Mouse (Mus musculus): Measurements from ENCODE around the gene Dhx9. TPM values are rescaled to one million over a fixed set of nuclear protein-coding genes. Genes with fewer than 3 reads are reported as not detected.
"Not testable (repeated sequence)": the region's sequence is repeated elsewhere in the genome, so short reads cannot be mapped to it uniquely, and the experiment has no call there.

Gene Dhx9
- polyA plus RNA-seq, 1 experiment from 2014 or later, result 52.2 TPM

DNA sequence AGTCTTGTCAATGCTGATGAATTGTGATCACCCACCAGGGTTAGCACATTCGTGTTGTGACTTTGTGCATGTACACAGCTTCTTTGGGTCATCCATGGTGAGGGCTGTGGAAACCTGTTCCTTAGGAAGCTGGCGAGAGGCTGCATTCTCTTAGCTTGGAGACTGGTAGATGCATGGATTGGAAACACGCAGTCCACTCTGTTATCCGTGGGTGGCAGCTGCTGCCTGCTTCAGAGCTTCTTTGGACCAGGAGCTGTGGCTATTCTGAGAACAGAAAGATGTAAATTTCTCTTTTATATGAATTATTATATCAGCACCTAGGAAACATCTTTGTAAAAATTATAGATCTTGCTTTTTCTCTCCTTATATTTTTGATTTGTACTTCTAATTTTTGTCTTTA is 46.7 kb downstream of the Dhx9 start:
- no peaks in the 10 kb centered on the region for H3K36me3 ChIP-seq (ENCODE audit: control insufficient read depth, insufficient read depth, low read length)

DNA sequence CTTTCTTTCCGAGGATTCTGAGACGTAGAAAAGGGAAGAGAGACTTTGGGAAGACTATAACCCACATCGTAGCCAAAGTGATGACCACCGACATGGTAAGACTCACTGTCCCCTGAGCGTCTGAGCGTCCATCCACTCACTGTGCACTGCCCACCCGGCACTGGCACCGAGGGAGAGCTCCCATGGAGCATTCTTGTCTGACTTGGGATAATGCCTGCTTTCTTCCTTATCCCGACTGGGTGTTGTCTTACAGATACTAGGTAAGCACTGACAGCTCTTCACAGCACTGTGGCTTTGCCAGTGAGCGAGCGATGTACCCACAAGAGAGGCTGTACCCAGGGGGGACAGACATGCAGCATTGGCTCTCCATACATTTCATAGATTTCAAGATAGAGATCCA is 49.9 kb downstream of the Dhx9 start:
- Histone ChIP-seq H3K4me2 (replicated peaks; ENCODE audit: low read depth, low read length) (no peak overlapping the region), H3K36me3 (ENCODE audit: control insufficient read depth, insufficient read depth, low read length) (no peaks in the 10 kb centered on the region), H3K9me3 (ENCODE audit: control insufficient read depth, low read length) (no peaks in the 10 kb centered on the region), H3K27ac (ENCODE audit: low read depth, low read length) (no peak overlapping the region), H3K9ac (ENCODE audit: low read depth, low read length) (no peak overlapping the region), H3K27me3 (ENCODE audit: control insufficient read depth, insufficient read depth, low read length) (no peaks in the 10 kb centered on the region), H3K4me1 (ENCODE audit: control insufficient read depth, insufficient read depth, low read length) (no peaks in the 10 kb centered on the region), H3K4me3 (ENCODE audit: low read length) (no peak overlapping the region)
- WGBS, result 88% methylated on average over 11 of the region's 11 CpGs
- ATAC-seq (ENCODE audit: low FRiP score, low TSS enrichment), result no peak

More for the DNA sequence above, 46.7 kb downstream of the Dhx9 start:
- Histone ChIP-seq H3K9me3 (ENCODE audit: control insufficient read depth, low read length) (no peaks in the 10 kb centered on the region), H3K9ac (ENCODE audit: low read depth, low read length) (no peak overlapping the region), H3K27ac (ENCODE audit: low read depth, low read length) (no peak overlapping the region), H3K4me3 (ENCODE audit: low read length) (no peak overlapping the region), H3K27me3 (ENCODE audit: control insufficient read depth, insufficient read depth, low read length) (no peaks in the 10 kb centered on the region), H3K4me1 (ENCODE audit: control insufficient read depth, insufficient read depth, low read length) (no peaks in the 10 kb centered on the region), H3K4me2 (replicated peaks; ENCODE audit: low read depth, low read length) (no peak overlapping the region)
- 84% methylated on average over 4 of the region's 4 CpGs for WGBS
- ATAC-seq (ENCODE audit: low FRiP score, low TSS enrichment), result no peak

- Histone ChIP-seq H3K9ac (ENCODE audit: low read depth, low read length) (no peak overlapping the region), H3K36me3 (ENCODE audit: control insufficient read depth, insufficient read depth, low read length) (no peaks in the 10 kb centered on the region), H3K27me3 (ENCODE audit: control insufficient read depth, insufficient read depth, low read length) (no peaks in the 10 kb centered on the region), H3K4me2 (replicated peaks; ENCODE audit: low read depth, low read length) (no peak overlapping the region), H3K4me1 (ENCODE audit: control insufficient read depth, insufficient read depth, low read length) (no peaks in the 10 kb centered on the region), H3K27ac (ENCODE audit: low read depth, low read length) (no peak overlapping the region), H3K4me3 (ENCODE audit: low read length) (no peak overlapping the region), H3K9me3 (ENCODE audit: control insufficient read depth, low read length) (no peaks in the 10 kb centered on the region)
- 85% methylated on average over 5 of the region's 5 CpGs for WGBS
- ATAC-seq (ENCODE audit: low FRiP score, low TSS enrichment), result no peak
These were observed 53.4 kb downstream of the Dhx9 start for GRCm38 (mm10) chr1:153433851-153434589.

GRCm38 (mm10) chr1:153432329-153432728 is 55.1 kb downstream of the Dhx9 start:
- no peaks in the 10 kb centered on the region for H3K4me1 ChIP-seq (ENCODE audit: control insufficient read depth, insufficient read depth, low read length)
- H3K9me3 ChIP-seq (ENCODE audit: control insufficient read depth, low read length), result no peaks in the 10 kb centered on the region
- ATAC-seq (ENCODE audit: low FRiP score, low TSS enrichment), result no peak
- no peak overlapping the region for H3K4me3 ChIP-seq (ENCODE audit: low read length)
- no peaks in the 10 kb centered on the region for H3K36me3 ChIP-seq (ENCODE audit: control insufficient read depth, insufficient read depth, low read length)
- no peak overlapping the region for H3K9ac ChIP-seq (ENCODE audit: low read depth, low read length)
- H3K27me3 ChIP-seq (ENCODE audit: control insufficient read depth, insufficient read depth, low read length), result no peaks in the 10 kb centered on the region
- 91% methylated on average over 2 of the region's 2 CpGs for WGBS
- H3K27ac ChIP-seq (ENCODE audit: low read depth, low read length), result no peak overlapping the region
- H3K4me2 ChIP-seq (replicated peaks; ENCODE audit: low read depth, low read length), result no peak overlapping the region

- Histone ChIP-seq H3K4me1 (ENCODE audit: control insufficient read depth, insufficient read depth, low read length) (no peaks in the 10 kb centered on the region), H3K27me3 (ENCODE audit: control insufficient read depth, insufficient read depth, low read length) (no peaks in the 10 kb centered on the region), H3K9ac (ENCODE audit: low read depth, low read length) (no peak overlapping the region), H3K4me3 (ENCODE audit: low read length) (no peak overlapping the region), H3K27ac (ENCODE audit: low read depth, low read length) (no peak overlapping the region), H3K4me2 (replicated peaks; ENCODE audit: low read depth, low read length) (no peak overlapping the region), H3K36me3 (ENCODE audit: control insufficient read depth, insufficient read depth, low read length) (no peaks in the 10 kb centered on the region), H3K9me3 (ENCODE audit: control insufficient read depth, low read length) (no peaks in the 10 kb centered on the region)
- no peak for ATAC-seq (ENCODE audit: low FRiP score, low TSS enrichment)
- 81% methylated on average over 10 of the region's 10 CpGs for WGBS
These were observed 55.8 kb downstream of the Dhx9 start for GRCm38 (mm10) chr1:153431701-153432100.

DNA sequence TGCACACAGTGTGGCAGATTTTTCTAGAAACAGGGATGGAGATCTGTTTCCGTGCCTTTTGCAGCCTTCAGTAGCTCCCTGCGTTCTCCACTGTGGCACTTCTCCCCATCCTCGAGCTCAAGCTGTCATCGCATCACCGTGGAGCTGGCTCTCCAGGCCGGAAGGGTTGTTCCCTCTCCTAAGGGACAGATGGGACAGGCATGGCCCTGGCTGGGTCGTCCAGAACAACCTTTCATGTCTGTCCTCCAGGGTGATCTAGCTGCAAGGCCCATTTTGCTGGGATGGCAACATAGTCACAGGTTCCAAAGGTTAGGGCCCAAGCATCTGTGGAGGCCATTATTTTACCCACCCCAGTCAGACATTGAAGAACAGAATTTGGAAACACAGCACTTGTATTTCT is 56.3 kb downstream of the Dhx9 start:
- Histone ChIP-seq H3K27me3 (ENCODE audit: control insufficient read depth, insufficient read depth, low read length) (no peaks in the 10 kb centered on the region), H3K4me3 (ENCODE audit: low read length) (no peak overlapping the region), H3K27ac (ENCODE audit: low read depth, low read length) (no peak overlapping the region), H3K9me3 (ENCODE audit: control insufficient read depth, low read length) (no peaks in the 10 kb centered on the region), H3K9ac (ENCODE audit: low read depth, low read length) (no peak overlapping the region), H3K4me2 (replicated peaks; ENCODE audit: low read depth, low read length) (no peak overlapping the region), H3K36me3 (ENCODE audit: control insufficient read depth, insufficient read depth, low read length) (no peaks in the 10 kb centered on the region), H3K4me1 (ENCODE audit: control insufficient read depth, insufficient read depth, low read length) (no peaks in the 10 kb centered on the region)
- 77% methylated on average over 7 of the region's 7 CpGs for WGBS
- no peak for ATAC-seq (ENCODE audit: low FRiP score, low TSS enrichment)

DNA sequence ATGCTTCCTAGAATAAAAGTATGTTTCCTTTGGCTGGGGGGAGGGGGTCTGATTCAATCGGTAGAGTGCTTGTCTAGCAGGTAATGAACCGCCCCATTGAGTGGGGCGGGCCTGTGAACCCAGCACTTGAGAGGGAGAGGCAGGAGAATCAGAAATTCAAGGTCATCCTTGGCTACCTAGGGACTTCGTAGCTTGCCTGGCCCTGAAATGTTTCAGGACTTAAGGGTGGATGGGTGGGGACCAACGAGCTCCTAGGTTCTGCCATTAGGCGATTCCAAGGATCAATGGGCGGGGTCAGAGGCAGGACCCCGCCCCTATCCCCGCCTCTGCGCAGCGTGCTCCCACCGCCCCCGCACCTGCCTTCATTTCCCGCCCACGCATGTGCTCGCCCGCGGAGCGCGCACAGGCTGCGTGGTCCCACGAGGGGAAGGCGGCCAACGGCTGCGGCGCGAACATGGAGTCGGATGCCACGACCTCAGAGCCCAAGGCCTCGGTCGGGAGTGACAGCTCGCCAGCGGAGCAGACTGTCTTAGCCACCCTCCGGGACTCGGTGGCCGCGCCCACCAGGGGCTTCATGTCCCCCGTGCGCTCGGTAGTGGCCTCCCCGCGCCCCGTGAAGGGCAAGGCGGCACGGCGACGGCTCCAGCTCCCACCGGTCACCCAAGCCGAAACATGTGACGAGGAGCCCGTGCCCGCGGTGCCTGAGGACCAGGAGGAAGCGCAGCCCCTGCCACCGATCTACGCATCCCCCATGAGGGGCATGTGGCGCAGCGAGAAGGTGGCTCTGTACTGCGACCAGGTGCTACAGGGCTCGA is 62.5 kb downstream of the Dhx9 start, which contains the start of gene Shcbp1l:
Shcbp1l (plus strand) TSS at position 393 of the 815 bp plus-strand sequence.
- 2% methylated on average over 60 of the region's 60 CpGs for WGBS
- Histone ChIP-seq H3K4me3 (ENCODE audit: low read length) (peak within 1 kb of the TSS; percentile 54), H3K36me3 (ENCODE audit: control insufficient read depth, insufficient read depth, low read length) (no peaks in the 10 kb centered on the region), H3K4me1 (ENCODE audit: control insufficient read depth, insufficient read depth, low read length) (peaks cover 3% of the 10 kb centered on the region; the same call in 1 of the 2 replicates), H3K9me3 (ENCODE audit: control insufficient read depth, low read length) (no peaks in the 10 kb centered on the region), H3K27me3 (ENCODE audit: control insufficient read depth, insufficient read depth, low read length) (peaks cover 4% of the 10 kb centered on the region), H3K27ac (ENCODE audit: low read depth, low read length) (no peak within 1 kb of the TSS), H3K4me2 (replicated peaks; ENCODE audit: low read depth, low read length) (peak within 1 kb of the TSS; percentile 99), H3K9ac (ENCODE audit: low read depth, low read length) (peak within 1 kb of the TSS; percentile 62)
- peak; percentile 88 for ATAC-seq (ENCODE audit: low FRiP score, low TSS enrichment)

DNA sequence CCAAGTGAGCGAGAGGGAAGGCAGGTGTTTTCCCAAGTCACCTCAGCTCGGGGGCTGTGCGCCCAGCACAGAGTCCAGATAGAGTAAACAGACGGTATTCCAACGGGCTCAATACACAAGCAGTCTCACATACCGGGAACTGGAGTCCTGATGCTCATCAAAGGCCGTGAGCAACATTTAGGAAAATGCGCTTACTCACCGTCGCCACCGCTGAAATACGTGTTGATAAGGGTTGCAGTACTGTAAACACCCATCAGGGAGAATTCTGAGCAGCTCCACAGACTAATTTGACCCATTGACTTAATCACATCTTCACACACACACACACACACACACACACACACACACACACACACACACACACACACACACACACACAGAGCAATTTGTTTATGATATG is 63.2 kb downstream of the Dhx9 start:
- Histone ChIP-seq H3K27ac (ENCODE audit: low read depth, low read length) (no peak overlapping the region), H3K9ac (ENCODE audit: low read depth, low read length) (no peak overlapping the region), H3K4me3 (ENCODE audit: low read length) (peak overlapping the region; percentile 54), H3K4me1 (ENCODE audit: control insufficient read depth, insufficient read depth, low read length) (peaks cover 3% of the 10 kb centered on the region; the same call in 1 of the 2 replicates), H3K9me3 (ENCODE audit: control insufficient read depth, low read length) (no peaks in the 10 kb centered on the region), H3K36me3 (ENCODE audit: control insufficient read depth, insufficient read depth, low read length) (no peaks in the 10 kb centered on the region), H3K4me2 (replicated peaks; ENCODE audit: low read depth, low read length) (peak overlapping the region; percentile 99), H3K27me3 (ENCODE audit: control insufficient read depth, insufficient read depth, low read length) (peaks cover 4% of the 10 kb centered on the region)
- peak; percentile 51; the same call in 1 of the 2 replicates for ATAC-seq (ENCODE audit: low FRiP score, low TSS enrichment)
- 40% methylated on average over 12 of the region's 12 CpGs for WGBS

- 87% methylated on average over 4 of the region's 4 CpGs for WGBS
- H3K9me3 ChIP-seq (ENCODE audit: control insufficient read depth, low read length); H3K27ac ChIP-seq (ENCODE audit: low read depth, low read length); H3K4me1 ChIP-seq (ENCODE audit: control insufficient read depth, insufficient read depth, low read length); H3K9ac ChIP-seq (ENCODE audit: low read depth, low read length); ATAC-seq (ENCODE audit: low FRiP score, low TSS enrichment); H3K27me3 ChIP-seq (ENCODE audit: control insufficient read depth, insufficient read depth, low read length); H3K4me2 ChIP-seq (replicated peaks; ENCODE audit: low read depth, low read length); H3K4me3 ChIP-seq (ENCODE audit: low read length); H3K36me3 ChIP-seq (ENCODE audit: control insufficient read depth, insufficient read depth, low read length): not testable (repeated sequence)
These were observed 69.7 kb downstream of the Dhx9 start for GRCm38 (mm10) chr1:153417805-153418204.

Measured in kidney, embryonic 14.5 days (tissue).